Mouse (Mus musculus): ENCODE measurements around the gene Zfr. TPM values are rescaled to one million over a fixed set of nuclear protein-coding genes. Genes with fewer than 3 reads are reported as not detected.

Gene Zfr
- total and polyA plus RNA-seq, 3 experiments, result 47.5 to 89.8 (median 84.9) TPM

DNA sequence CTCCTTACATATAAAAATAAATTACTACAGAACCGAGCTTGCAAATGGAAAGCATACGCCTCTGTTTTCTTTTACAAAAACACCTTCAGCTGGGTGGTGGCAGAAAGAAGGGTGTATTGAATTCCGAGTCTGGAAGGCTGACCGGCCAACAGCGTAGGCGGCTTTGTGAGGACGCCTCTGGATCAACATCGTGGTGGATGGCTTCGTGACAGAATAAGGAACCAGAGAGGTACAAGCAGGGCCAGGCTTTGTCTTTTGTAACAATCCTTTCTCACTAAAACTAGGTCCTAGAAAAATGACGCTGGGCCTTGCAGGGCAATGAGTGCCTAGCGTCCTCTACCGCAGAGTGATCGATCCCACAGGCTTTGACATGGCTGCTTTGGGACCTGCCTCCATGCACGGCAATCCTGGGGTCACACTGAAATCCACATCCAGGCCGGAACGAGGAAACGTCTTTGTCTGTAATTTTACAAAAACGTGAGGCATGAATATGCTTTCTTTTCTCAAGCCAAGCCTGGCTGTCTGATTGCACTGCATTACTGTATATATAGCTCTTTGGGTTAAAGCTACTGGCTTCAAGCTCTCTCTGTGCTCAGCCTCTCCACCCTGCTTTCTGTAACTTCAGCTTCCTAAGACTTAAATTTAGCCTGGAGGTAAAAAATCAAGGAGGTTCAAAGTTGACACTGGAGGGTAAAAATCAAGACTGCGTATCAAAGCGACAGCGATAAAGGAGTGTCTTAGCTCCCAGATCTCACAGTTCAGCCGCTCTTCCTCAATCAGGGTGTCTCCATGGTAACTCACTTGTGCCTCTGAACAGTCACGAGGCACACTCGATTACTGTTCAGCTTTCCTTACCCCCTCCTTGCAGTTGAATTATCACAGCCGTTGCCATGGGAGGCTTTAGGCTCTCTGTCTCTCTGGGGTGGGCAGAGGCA lies 24.3 kb upstream of the Zfr start:
- in situ Hi-C loops (cut with MboI; ENCODE audit: low pct_ligation_motif_present, low pct_unique_long_range_greater_than_20kb, low sequenced_read_pairs), result no loop called here
- Histone ChIP-seq H3K27me3 (replicated peaks) (no peaks in the 10 kb centered on the region), H3K4me1 (ENCODE audit: control insufficient read depth in 1 of 2, insufficient read depth in 2 of 2) (0 out of 4 replicates have a peak, but pooled peaks cover 0 to 2% of the 10 kb centered on the region in 2 experiments), H3K79me2 (replicated peaks; ENCODE audit: control insufficient read depth, extremely low read depth, insufficient read depth, poor library complexity, severe bottlenecking) (no peaks in the 10 kb centered on the region), H3K4me2 (ENCODE audit: insufficient read depth, low read depth, poor library complexity, severe bottlenecking) (no peak overlapping the region), H3K36me3 (replicated peaks in 1 of 2; ENCODE audit: control insufficient read depth in 1 of 2, insufficient read depth in 1 of 2, low read length in 1 of 2) (no peaks in the 10 kb centered on the region), H3K4me3 (replicated peaks in 1 of 3; ENCODE audit: low read depth in 2 of 3, low read length in 2 of 3, poor library complexity in 1 of 3) (no peak overlapping the region), H3K27ac (ENCODE audit: insufficient read depth, low read depth) (no peak overlapping the region), H3K9ac (ENCODE audit: insufficient read depth, low read depth) (no peak overlapping the region), H3K9me3 (replicated peaks; ENCODE audit: low read length) (peaks cover 8% of the 10 kb centered on the region)
- DNase-seq (ENCODE audit: extremely low read depth), result no peak
- dilution Hi-C loops (cut with MboI; ENCODE audit: extremely low pct_ligation_motif_present, extremely low pct_unique_long_range_greater_than_20kb, low sequenced_read_pairs), result no loop called here
- TF ChIP-seq JUN (IDR thresholded peaks at IDR 0.05; ENCODE audit: insufficient read depth, low read depth, low read length), result no peak
- TF ChIP-seq NRF1 (IDR thresholded peaks at IDR 0.05; ENCODE audit: low read depth, low read length), result no peak

DNA sequence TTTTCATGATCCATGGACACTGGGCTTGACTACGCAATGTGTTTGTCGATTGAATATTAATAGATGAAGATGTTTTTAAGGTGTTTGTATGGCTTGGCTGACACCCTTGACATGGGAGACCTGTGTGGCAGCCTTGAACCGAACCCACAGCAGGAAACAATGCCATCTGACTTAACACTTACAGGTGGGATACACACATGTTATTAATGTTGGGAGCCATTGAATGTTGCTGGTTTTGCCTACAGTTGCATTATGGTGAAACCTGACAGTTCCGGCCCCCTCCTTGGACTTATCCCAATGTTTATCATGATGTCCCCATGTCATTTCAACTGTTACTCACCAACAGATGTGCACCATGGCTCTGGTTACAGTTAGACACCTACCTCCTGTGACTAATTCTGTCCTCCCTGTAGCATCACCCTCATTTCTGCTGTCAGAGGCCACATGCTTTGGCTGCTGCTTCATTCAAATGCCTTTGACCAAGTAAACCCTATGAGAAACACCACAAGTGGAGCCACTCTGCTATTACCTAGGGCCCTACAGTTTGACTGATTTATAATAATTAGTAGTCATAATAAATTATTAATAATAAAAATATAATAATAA lies 23.6 kb upstream of the Zfr start:
- Histone ChIP-seq H3K27me3 (replicated peaks) (no peaks in the 10 kb centered on the region), H3K79me2 (replicated peaks; ENCODE audit: control insufficient read depth, extremely low read depth, insufficient read depth, poor library complexity, severe bottlenecking) (no peaks in the 10 kb centered on the region), H3K9ac (ENCODE audit: insufficient read depth, low read depth) (no peak overlapping the region), H3K36me3 (replicated peaks in 1 of 2; ENCODE audit: control insufficient read depth in 1 of 2, insufficient read depth in 1 of 2, low read length in 1 of 2) (no peaks in the 10 kb centered on the region), H3K27ac (ENCODE audit: insufficient read depth, low read depth) (no peak overlapping the region), H3K4me3 (replicated peaks in 1 of 3; ENCODE audit: low read depth in 2 of 3, low read length in 2 of 3, poor library complexity in 1 of 3) (no peak overlapping the region), H3K4me2 (ENCODE audit: insufficient read depth, low read depth, poor library complexity, severe bottlenecking) (no peak overlapping the region), H3K4me1 (ENCODE audit: control insufficient read depth in 1 of 2, insufficient read depth in 2 of 2) (0 out of 4 replicates have a peak, but pooled peaks cover 0 to 2% of the 10 kb centered on the region in 2 experiments), H3K9me3 (replicated peaks; ENCODE audit: low read length) (peaks cover 8% of the 10 kb centered on the region)
- TF ChIP-seq HCFC1 (IDR thresholded peaks at IDR 0.05; ENCODE audit: low read depth, low read length) (no peak), USF2 (conservative IDR thresholded peaks at IDR 0.05; ENCODE audit: low read depth, low read length) (no peak), MXI1 (IDR thresholded peaks at IDR 0.05; ENCODE audit: low read depth, low read length) (no peak), NRF1 (IDR thresholded peaks at IDR 0.05; ENCODE audit: low read depth, low read length) (no peak), NELFE (IDR thresholded peaks at IDR 0.05; ENCODE audit: low read depth, low read length) (no peak), MYC (IDR thresholded peaks at IDR 0.05; ENCODE audit: low read depth, low read length) (no peak), JUN (IDR thresholded peaks at IDR 0.05; ENCODE audit: insufficient read depth, low read depth, low read length) (no peak), TBP (conservative IDR thresholded peaks at IDR 0.05; ENCODE audit: low read depth, low read length) (no peak), ZNF384 (IDR thresholded peaks at IDR 0.05; ENCODE audit: low read depth, low read length) (no peak), E2F4 (IDR thresholded peaks at IDR 0.05; ENCODE audit: insufficient replicate concordance, low read depth, low read length) (no peak), TCF12 (IDR thresholded peaks at IDR 0.05; ENCODE audit: low read depth, low read length) (no peak), PAX5 (IDR thresholded peaks at IDR 0.05; ENCODE audit: low read length) (no peak), ETS1 (conservative IDR thresholded peaks at IDR 0.05; ENCODE audit: low read depth, low read length) (no peak), ELF1 (IDR thresholded peaks at IDR 0.05; ENCODE audit: low read depth, low read length) (no peak)
- dilution Hi-C loops (cut with MboI; ENCODE audit: extremely low pct_ligation_motif_present, extremely low pct_unique_long_range_greater_than_20kb, low sequenced_read_pairs) (no loop called here), in situ Hi-C loops (cut with MboI; ENCODE audit: low pct_ligation_motif_present, low pct_unique_long_range_greater_than_20kb, low sequenced_read_pairs) (no loop called here)
- no peak for DNase-seq (ENCODE audit: extremely low read depth)
